Mouse (Mus musculus) MEL (cell line): ENCODE results near the gene Gm10563.

Experiments used
- CHD2 ChIP-seq: IDR thresholded peaks from 2 replicates; pipeline ENCODE4 v1.6.1; 2011; ENCODE audit warnings: low read length, improper control_type of control experiment
- CTCF ChIP-seq, 3 experiments: IDR thresholded peaks in 2 of 3; conservative IDR thresholded peaks in 1 of 3; 2 replicates each; pipeline ENCODE4 v1.5.1; 2011 to 2012; ENCODE audit warnings: low read length in 3 of 3, low read depth in 2 of 3, mild to moderate bottlenecking in 2 of 3, improper control_type of control experiment in 1 of 3, inconsistent platforms in 1 of 3, mixed read lengths in 1 of 3, moderate library complexity in 1 of 3; ENCODE audit not compliant: control insufficient read depth in 1 of 3, insufficient read depth in 1 of 3, poor library complexity in 1 of 3, severe bottlenecking in 1 of 3
- EP300 ChIP-seq, 2 experiments: IDR thresholded peaks; 2 replicates each; pipeline ENCODE4 v1.6.1; 2011; ENCODE audit warnings: improper control_type of control experiment in 2 of 2, low read length in 2 of 2, low read depth in 1 of 2, mild to moderate bottlenecking in 1 of 2
- ETS1 ChIP-seq: IDR thresholded peaks from 2 replicates; pipeline ENCODE4 v1.6.1; 2012; ENCODE audit warnings: low read depth, mild to moderate bottlenecking, inconsistent platforms, low read length, improper control_type of control experiment, moderate library complexity
- HCFC1 ChIP-seq: IDR thresholded peaks from 2 replicates; pipeline ENCODE4 v1.6.1; 2012; ENCODE audit warnings: low read depth, mild to moderate bottlenecking, inconsistent platforms, low read length, improper control_type of control experiment, moderate library complexity
- MAFK ChIP-seq: IDR thresholded peaks from 2 replicates; pipeline ENCODE4 v1.6.1; 2011; ENCODE audit warnings: low read depth, mild to moderate bottlenecking, low read length, improper control_type of control experiment, borderline replicate concordance
- MAZ ChIP-seq: IDR thresholded peaks from 2 replicates; pipeline ENCODE4 v1.6.1; 2012; ENCODE audit warnings: low read depth, mild to moderate bottlenecking, inconsistent platforms, low read length, improper control_type of control experiment
- RCOR1 ChIP-seq: IDR thresholded peaks from 2 replicates; pipeline ENCODE4 v1.6.1; 2012; ENCODE audit warnings: low read depth, mild to moderate bottlenecking, inconsistent platforms, low read length, improper control_type of control experiment
- TCF12 ChIP-seq: IDR thresholded peaks from 2 replicates; pipeline ENCODE4 v1.6.1; 2014; ENCODE audit warnings: low read depth, mild to moderate bottlenecking, inconsistent platforms, low read length, improper control_type of control experiment, moderate library complexity
- USF1 ChIP-seq: IDR thresholded peaks from 2 replicates; pipeline ENCODE4 v1.6.1; 2014; ENCODE audit warnings: low read depth, mild to moderate bottlenecking, inconsistent platforms, low read length, improper control_type of control experiment, moderate library complexity
- USF2 ChIP-seq, 2 experiments: IDR thresholded peaks; 2 replicates each; pipeline ENCODE4 v1.6.1; 2011 to 2012; ENCODE audit warnings: improper control_type of control experiment in 2 of 2, low read length in 2 of 2, borderline replicate concordance in 1 of 2, inconsistent platforms in 1 of 2, low read depth in 1 of 2, mild to moderate bottlenecking in 1 of 2; ENCODE audit not compliant: insufficient read depth in 1 of 2
- ZMIZ1 ChIP-seq: IDR thresholded peaks from 2 replicates; pipeline ENCODE4 v1.6.1; 2012; ENCODE audit warnings: low read depth, mild to moderate bottlenecking, inconsistent platforms, low read length, improper control_type of control experiment, moderate library complexity

GRCm38 (mm10) chr4:155602753-155603152 is 42.5 kb downstream of the Gm10563 start:
- TF ChIP-seq CTCF (IDR thresholded peaks at IDR 0.05 in 2 of 3, conservative IDR thresholded peaks at IDR 0.05 in 1 of 3; ENCODE audit: control insufficient read depth in 1 of 3, insufficient read depth in 1 of 3, low read depth in 2 of 3, low read length in 3 of 3, poor library complexity in 1 of 3, severe bottlenecking in 1 of 3) (no peak), USF1 (no peak), CHD2 (no peak), TCF12 (peak; percentile 63; the same call in 1 of the 2 replicates), ZMIZ1 (no peak), EP300 (IDR thresholded peaks at IDR 0.05; ENCODE audit: low read depth in 1 of 2, low read length in 2 of 2) (peak; percentile 9 to 73; a peak in 2 of 4 replicates), USF2 (IDR thresholded peaks at IDR 0.05; ENCODE audit: borderline replicate concordance in 1 of 2, insufficient read depth in 1 of 2, low read depth in 1 of 2, low read length in 2 of 2) (no peak), RCOR1 (no peak), HCFC1 (no peak), ETS1 (no peak), MAZ (no peak), MAFK (no peak)
